Mouse (Mus musculus) embryonic facial prominence, embryonic 13.5 days (tissue): ENCODE measurements at regions not wholly inside any gene's neighbourhood (a gene's known extent, or its start where the extent isn't known, plus 50 kb on each side); places are given as distances from the start of the nearest gene placed in this dataset.
A peak's percentile ranks its signal among the peaks of the same experiment; 100 is the strongest.

Experiments
- ATAC-seq: fragments of 200-750 bp; cut with Nextera tagmentation; 2 replicates; pipeline ENCODE4 v1.8.0; 2017; ENCODE audit warnings: low read depth; ENCODE audit not compliant: insufficient number of reproducible peaks, insufficient read depth, low FRiP score, low TSS enrichment
- H3K27ac ChIP-seq: fragments of 300-500 bp; sonication (generic); 2 replicates; pipeline ENCODE4 v1.5.1; 2015; ENCODE audit warnings: moderate library complexity, mild to moderate bottlenecking, inconsistent platforms
- H3K27me3 ChIP-seq: fragments of 300-500 bp; sonication (generic); 2 replicates; pipeline ENCODE4 v1.6.1; 2015; ENCODE audit warnings: mild to moderate bottlenecking, inconsistent platforms
- H3K36me3 ChIP-seq: fragments of 300-500 bp; sonication (generic); 2 replicates; pipeline ENCODE4 v1.6.1; 2015; ENCODE audit warnings: mild to moderate bottlenecking, inconsistent platforms
- H3K4me1 ChIP-seq: fragments of 300-500 bp; sonication (generic); 2 replicates; pipeline ENCODE4 v1.6.1; 2015; ENCODE audit warnings: inconsistent platforms
- H3K4me2 ChIP-seq: fragments of 300-500 bp; sonication (generic); 2 replicates; pipeline ENCODE4 v1.6.1; 2015; ENCODE audit warnings: moderate library complexity, mild to moderate bottlenecking, inconsistent platforms
- H3K4me3 ChIP-seq: fragments of 300-500 bp; sonication (generic); 2 replicates; pipeline ENCODE4 v1.5.1; 2015; ENCODE audit warnings: mild to moderate bottlenecking, inconsistent platforms
- H3K9ac ChIP-seq: fragments of 300-500 bp; sonication (generic); 2 replicates; pipeline ENCODE4 v1.6.1; 2015; ENCODE audit warnings: mild to moderate bottlenecking, inconsistent platforms
- H3K9me3 ChIP-seq: fragments of 300-500 bp; sonication (generic); 2 replicates; pipeline ENCODE4 v1.6.1; 2016; ENCODE audit warnings: inconsistent platforms
- WGBS: fragments of 180-500 bp; shearing (Covaris S2); methylation state at CpG from one replicate; pipeline ENCODE4 v1.1.7; 2015; ENCODE audit warnings: mixed read lengths; 5-methylcytosine and 5-hydroxymethylcytosine counted together

DNA sequence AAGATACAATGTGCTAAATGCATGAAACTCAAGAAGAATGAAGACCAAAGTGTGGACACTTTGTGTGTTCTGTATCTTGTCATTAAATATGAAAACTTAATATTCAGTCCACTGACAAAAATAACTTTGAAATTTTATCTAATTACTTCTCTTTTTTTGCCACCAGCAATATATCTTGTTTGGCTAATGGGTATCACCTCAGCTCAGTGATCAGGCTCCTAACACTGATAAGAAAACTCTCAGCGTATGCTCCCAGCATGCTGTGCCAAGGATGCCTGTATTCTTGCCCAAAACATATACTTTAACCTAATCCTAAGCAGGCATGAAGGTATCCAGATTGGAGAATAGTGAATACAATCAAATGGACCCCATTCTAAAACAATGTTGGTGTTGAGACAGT, 53.3 kb upstream of the Ptpn12 start:
- H3K27me3 ChIP-seq = no peaks in the 10 kb centered on the region
- H3K4me2 ChIP-seq = no peak overlapping the region
- H3K36me3 ChIP-seq = no peaks in the 10 kb centered on the region
- H3K4me1 ChIP-seq = no peaks in the 10 kb centered on the region
- H3K9me3 ChIP-seq = no peaks in the 10 kb centered on the region
- ATAC-seq = no peak
- H3K9ac ChIP-seq = no peak overlapping the region
- H3K27ac ChIP-seq = no peak overlapping the region
- WGBS = 92% methylated on average over 1 of the region's 1 CpGs
- no peak overlapping the region for H3K4me3 ChIP-seq

- 81% methylated on average over 2 of the region's 2 CpGs for WGBS
Measured at GRCm38 (mm10) chr5:21113377-21113776, 57.7 kb upstream of the Ptpn12 start.

DNA sequence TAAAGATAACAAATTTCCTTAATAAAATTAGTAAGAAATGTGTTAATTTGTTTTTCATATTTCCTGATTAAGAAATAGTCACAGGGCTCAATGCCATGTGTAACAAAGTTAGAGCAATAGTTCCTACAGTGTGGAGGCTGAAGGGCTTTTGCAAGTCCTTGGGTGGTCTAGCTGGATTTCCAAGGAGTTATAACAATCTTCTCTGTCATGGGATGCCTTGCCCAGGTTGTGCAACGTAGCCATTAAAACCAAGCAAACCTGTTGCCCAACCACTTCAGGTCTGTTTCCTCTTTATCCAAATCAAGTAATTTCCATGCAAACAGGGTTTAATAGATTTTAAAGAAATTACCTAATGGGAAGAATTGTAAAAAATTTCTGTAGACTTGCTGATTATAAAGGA, 59.8 kb upstream of the Ptpn12 start:
- ATAC-seq = no peak
- no peak overlapping the region for H3K9ac ChIP-seq
- H3K27ac ChIP-seq = no peak overlapping the region
- no peaks in the 10 kb centered on the region for H3K27me3 ChIP-seq
- no peak overlapping the region for H3K4me3 ChIP-seq
- H3K4me2 ChIP-seq = no peak overlapping the region
- H3K9me3 ChIP-seq = no peaks in the 10 kb centered on the region
- no peaks in the 10 kb centered on the region for H3K4me1 ChIP-seq
- H3K36me3 ChIP-seq = no peaks in the 10 kb centered on the region
- WGBS = 62% methylated on average over 1 of the region's 1 CpGs

More at GRCm38 (mm10) chr5:21113377-21113776, 57.7 kb upstream of the Ptpn12 start:
- Histone ChIP-seq H3K36me3 (no peaks in the 10 kb centered on the region), H3K4me3 (no peak overlapping the region), H3K9me3 (no peaks in the 10 kb centered on the region), H3K27ac (no peak overlapping the region), H3K4me1 (no peaks in the 10 kb centered on the region), H3K4me2 (no peak overlapping the region), H3K9ac (no peak overlapping the region), H3K27me3 (no peaks in the 10 kb centered on the region)
- ATAC-seq = no peak

GRCm38 (mm10) chr5:21123081-21123480, 63.0 kb upstream of the Gsap start:
- 43% methylated on average over 1 of the region's 1 CpGs for WGBS
- Histone ChIP-seq H3K9me3 (no peaks in the 10 kb centered on the region), H3K27ac (no peak overlapping the region), H3K4me3 (no peak overlapping the region), H3K27me3 (no peaks in the 10 kb centered on the region), H3K9ac (no peak overlapping the region), H3K4me2 (no peak overlapping the region), H3K4me1 (no peaks in the 10 kb centered on the region), H3K36me3 (no peaks in the 10 kb centered on the region)
- no peak for ATAC-seq

- H3K27me3 ChIP-seq = no peaks in the 10 kb centered on the region
- H3K9ac ChIP-seq = no peak overlapping the region
- 0 out of 2 replicates have a peak, but pooled peaks have one; percentile 26 for ATAC-seq
- no peaks in the 10 kb centered on the region for H3K4me1 ChIP-seq
- no peak overlapping the region for H3K4me2 ChIP-seq
- H3K36me3 ChIP-seq = no peaks in the 10 kb centered on the region
- WGBS = 70% methylated on average over 5 of the region's 5 CpGs
- H3K4me3 ChIP-seq = no peak overlapping the region
- no peak overlapping the region for H3K27ac ChIP-seq
- no peaks in the 10 kb centered on the region for H3K9me3 ChIP-seq
Measured at GRCm38 (mm10) chr5:21125085-21125484, 61.0 kb upstream of the Gsap start.

DNA sequence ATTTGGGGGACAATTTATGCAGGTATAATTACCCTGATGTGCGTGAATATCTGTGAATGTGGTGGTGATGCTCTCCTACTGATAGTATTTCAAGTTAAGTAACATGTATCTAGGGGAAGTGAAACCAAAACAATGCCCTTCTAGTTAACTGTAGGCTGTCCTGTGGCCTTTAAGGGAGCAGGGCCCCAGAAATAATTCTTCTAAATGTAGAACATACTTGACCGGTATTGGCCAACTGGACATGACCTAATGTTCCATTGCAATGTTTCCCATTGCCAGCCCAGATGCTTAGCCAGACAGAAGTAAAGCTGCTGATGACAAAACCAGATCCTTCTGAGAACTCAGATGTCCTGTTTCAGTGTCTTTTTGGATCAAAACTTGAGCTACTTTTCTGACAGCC, 54.9 kb upstream of the Gsap start:
- ATAC-seq = no peak
- Histone ChIP-seq H3K27me3 (no peaks in the 10 kb centered on the region), H3K27ac (no peak overlapping the region), H3K4me1 (peaks cover 8% of the 10 kb centered on the region), H3K9me3 (no peaks in the 10 kb centered on the region), H3K4me2 (no peak overlapping the region), H3K4me3 (no peak overlapping the region), H3K9ac (no peak overlapping the region), H3K36me3 (no peaks in the 10 kb centered on the region)
- 91% methylated on average over 2 of the region's 2 CpGs for WGBS

GRCm38 (mm10) chr5:21131943-21132342, 54.1 kb upstream of the Gsap start:
- WGBS = 85% methylated on average over 3 of the region's 3 CpGs
- Histone ChIP-seq H3K4me3 (no peak overlapping the region), H3K9me3 (no peaks in the 10 kb centered on the region), H3K9ac (no peak overlapping the region), H3K4me2 (no peak overlapping the region), H3K4me1 (peaks cover 13% of the 10 kb centered on the region), H3K36me3 (no peaks in the 10 kb centered on the region), H3K27me3 (no peaks in the 10 kb centered on the region), H3K27ac (no peak overlapping the region)
- ATAC-seq = no peak

DNA sequence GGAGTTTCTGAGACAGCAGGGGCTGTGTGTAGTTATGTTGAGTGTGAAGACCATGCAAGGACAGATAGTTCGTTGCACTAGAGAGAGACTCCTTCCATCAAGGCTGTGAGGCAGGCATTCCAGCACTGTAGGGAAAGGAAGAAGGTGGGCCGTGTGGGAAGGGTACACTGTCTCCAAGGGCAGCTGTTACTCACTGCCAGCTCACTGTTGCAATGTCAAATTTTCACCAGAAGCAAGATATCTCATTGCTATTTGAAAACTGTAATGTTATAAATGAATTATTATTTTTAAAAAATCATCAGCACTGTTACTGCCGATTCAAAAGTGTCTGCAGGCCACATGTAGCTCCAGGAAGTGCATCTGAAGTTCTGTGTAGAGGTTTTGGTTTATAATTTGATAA, 50.6 kb upstream of the Gsap start:
- ATAC-seq = no peak
- peaks cover 21% of the 10 kb centered on the region for H3K4me1 ChIP-seq
- H3K9ac ChIP-seq = no peak overlapping the region
- H3K36me3 ChIP-seq = no peaks in the 10 kb centered on the region
- 53% methylated on average over 3 of the region's 3 CpGs for WGBS
- H3K4me2 ChIP-seq = no peak overlapping the region
- no peaks in the 10 kb centered on the region for H3K9me3 ChIP-seq
- no peak overlapping the region for H3K4me3 ChIP-seq
- H3K27me3 ChIP-seq = no peaks in the 10 kb centered on the region
- H3K27ac ChIP-seq = 0 out of 2 replicates have a peak overlapping the region, but pooled peaks have one; percentile 66

- Histone ChIP-seq H3K4me1 (peaks cover 21% of the 10 kb centered on the region), H3K4me2 (no peak overlapping the region), H3K36me3 (no peaks in the 10 kb centered on the region), H3K4me3 (no peak overlapping the region), H3K9ac (no peak overlapping the region), H3K9me3 (no peaks in the 10 kb centered on the region), H3K27ac (peak overlapping the region; percentile 66; the same call in 1 of the 2 replicates), H3K27me3 (no peaks in the 10 kb centered on the region)
- WGBS = 27% methylated on average over 3 of the region's 3 CpGs
- ATAC-seq = 0 out of 2 replicates have a peak, but pooled peaks have one; percentile 32
Measured at GRCm38 (mm10) chr5:21136081-21136480, 50.0 kb upstream of the Gsap start.
